Mouse (Mus musculus) embryonic fibroblast, embryonic 13.5 days (primary cell): ENCODE results near the gene Aloxe3.

Experiments
- CTCF ChIP-seq: IDR thresholded peaks from 2 replicates; pipeline ENCODE4 v1.5.1; 2011; ENCODE audit warnings: mild to moderate bottlenecking, control low read depth, low read length, moderate library complexity, borderline replicate concordance; ENCODE audit not compliant: insufficient read depth
- POLR2A ChIP-seq: IDR thresholded peaks from 2 replicates; pipeline ENCODE4 v1.6.1; 2011; ENCODE audit warnings: low read depth, mild to moderate bottlenecking, control low read depth, low read length, moderate library complexity

- no peak for TF ChIP-seq POLR2A
- no peak for TF ChIP-seq CTCF
These were observed 16.4 kb upstream of the Aloxe3 start for GRCm38 (mm10) chr11:69109032-69109900.
